Mouse (Mus musculus) bone marrow, adult 2 months (tissue): ENCODE data around the gene Pard3.

Experiments used
- CTCF ChIP-seq: fragments of 200-500 bp; IDR thresholded peaks from 2 replicates; pipeline ENCODE4 v1.5.1; 2011; ENCODE audit warnings: low read length, control low read depth; ENCODE audit not compliant: control insufficient read depth, insufficient read depth
- POLR2A ChIP-seq: fragments of 200-500 bp; IDR thresholded peaks from 2 replicates; pipeline ENCODE4 v1.6.1; 2011; ENCODE audit warnings: low read depth, mild to moderate bottlenecking, control low read depth, low read length, borderline replicate concordance; ENCODE audit not compliant: control insufficient read depth

- TF ChIP-seq CTCF (no peak), POLR2A (no peak)
Observed at GRCm38 (mm10) chr8:127095763-127096162, 32.1 kb downstream of the Pard3 start.
